Comparison of ENCODE assay signal across 33 mouse cellular contexts in genomic region chr2:158238101-158238500, GRCm38 (mm10). TPM values are rescaled to one million over a fixed set of nuclear protein-coding genes. Genes with fewer than 3 reads are reported as not detected.
A peak's percentile ranks its signal among the peaks of the same experiment; 100 is the strongest.
DNase-seq lines count a peak whose midpoint lies in the region; TF ChIP-seq lines count a peak whose summit lies in the region.
"Had no signal": no experiment of that assay in that cellular context is flagged by ENCODE, and none has a peak within 500 bp of the region (broad histone marks: within the 10 kb centered on the region; RNA-seq: fewer than 3 reads in every experiment).

No protein-coding gene starts in this region.

- TF ChIP-seq POLR2A in cerebellum, adult 2 months (IDR thresholded peaks at IDR 0.05; ENCODE audit: borderline replicate concordance, insufficient read depth, low read length) = no peak

- no peak overlapping the region for H3K4me3 ChIP-seq in cerebellum, adult 2 months (replicated peaks; ENCODE audit: insufficient read depth, low read depth, low read length)
- H3K4me3 ChIP-seq: embryonic facial prominence, embryonic 12.5 days; embryonic facial prominence, embryonic 15.5 days; gastrocnemius, adult 2 months; hindbrain, embryonic 12.5 days; hindbrain, embryonic 15.5 days had no signal

- H3K27ac ChIP-seq in cerebellum, adult 2 months (ENCODE audit: insufficient read depth, low read length) = no peak overlapping the region
- H3K27ac ChIP-seq: embryonic facial prominence, embryonic 12.5 days; embryonic facial prominence, embryonic 15.5 days; gastrocnemius, adult 2 months; hindbrain, embryonic 12.5 days; hindbrain, embryonic 15.5 days had no signal

- peak; percentile 50 to 68 for DNase-seq in adrenal gland, adult (ENCODE audit: inconsistent age in 2 of 2, low spot score in 1 of 2)
- DNase-seq in adrenal gland, postnatal 25 days = no peak
- DNase-seq in adrenal gland, postnatal 36 days = peak; percentile 37 to 54
- DNase-seq in adrenal gland, adult 2 months = no peak
- peak; percentile 51 to 66 for DNase-seq in cerebellum, adult 2 months
- no peak for DNase-seq in cerebellum, adult 8-10 months
- DNase-seq in cerebellum, postnatal 25 days = peak; percentile 60 to 70
- DNase-seq in right cerebral cortex, adult 2 months (ENCODE audit: low spot score in 2 of 2) = no peak
- DNase-seq: forebrain, postnatal 0 days; gastrocnemius, adult 2 months; gastrocnemius, postnatal 14 days; heart, adult 11 months; kidney, adult 2 months had no signal

- WGBS in cerebellum, adult 2 months = 25% methylated on average over 5 of the region's 5 CpGs

- H3K4me1 ChIP-seq in cerebellum, adult 2 months (ENCODE audit: control insufficient read depth, insufficient read depth, low read length) = peaks cover 27% of the 10 kb centered on the region
- H3K4me1 ChIP-seq: embryonic facial prominence, embryonic 12.5 days; hindbrain, embryonic 12.5 days; hindbrain, embryonic 15.5 days had no signal

- no peak for TF ChIP-seq CTCF in cerebellum, adult 2 months (IDR thresholded peaks at IDR 0.05; ENCODE audit: borderline replicate concordance, insufficient read depth, low read depth, low read length)

- no peaks in the 10 kb centered on the region for H3K27me3 ChIP-seq in cerebellum, adult 2 months (ENCODE audit: control insufficient read depth, insufficient read depth, low read length)
- H3K27me3 ChIP-seq: embryonic facial prominence, embryonic 12.5 days; embryonic facial prominence, embryonic 15.5 days; hindbrain, embryonic 12.5 days; hindbrain, embryonic 15.5 days had no signal

RNA-seq across cellular contexts. Expression of gene D630003M21Rik, which starts 9.1 kb away (rescaled TPM):
- 1.3 and 2.4 TPM in 2 replicates for total RNA-seq in adrenal gland, postnatal 25 days (2021)
- total RNA-seq in adrenal gland, postnatal 36 days (2021) = 1 to 10 TPM; 1.7 TPM
- total RNA-seq in adrenal gland, adult 2 months (2021) = 1 to 10 TPM; 1.4 to 4.1 TPM
- polyA plus RNA-seq in adrenal gland, adult 2 months (2012; rRNA removed) = 3.1 and 6.5 TPM in 2 replicates
- 2.3 and 2.4 TPM in 2 replicates for polyA plus RNA-seq in cerebellum, adult 2 months (2012; rRNA removed)
- total RNA-seq: common myeloid progenitor, adult 5-6 weeks; hematopoietic stem cell, adult 5-6 weeks had no signal
- polyA plus RNA-seq: activated CD4-positive, CD25-positive, alpha-beta regulatory T cell, adult 4 months had no signal

RNA-seq across cellular contexts. Expression of gene Bpi, which starts 19.8 kb away (rescaled TPM):
- total RNA-seq in adrenal gland, postnatal 25 days (2021) = not detected in 2 replicates
- not detected for total RNA-seq in adrenal gland, postnatal 36 days (2021)
- total RNA-seq in adrenal gland, adult 2 months (2021) = not detected
- not detected in 2 replicates for polyA plus RNA-seq in adrenal gland, adult 2 months (2012; rRNA removed)
- polyA plus RNA-seq in cerebellum, adult 2 months (2012; rRNA removed) = not detected in 2 replicates
- total RNA-seq: adrenal gland, adult 18-20 months; common myeloid progenitor, adult 5-6 weeks; forebrain, postnatal 0 days; gastrocnemius, adult 2 months; gastrocnemius, postnatal 14 days; gastrocnemius, postnatal 4 days; heart, adult 8-10 months; heart, postnatal 25 days; hematopoietic stem cell, adult 5-6 weeks had no signal
- polyA plus RNA-seq: activated CD4-positive, CD25-positive, alpha-beta regulatory T cell, adult 4 months; brain, embryonic 14.5 days; embryonic facial prominence, embryonic 12.5 days; embryonic facial prominence, embryonic 15.5 days; forebrain, embryonic 11.5 days; forebrain, embryonic 14.5 days; forebrain, postnatal 0 days; frontal cortex, adult 2 months; heart, embryonic 11.5 days; heart, embryonic 14.5 days; heart, postnatal 0 days; hindbrain, embryonic 12.5 days; hindbrain, embryonic 15.5 days; intestine, embryonic 14.5 days; intestine, postnatal 0 days had no signal

Comparison
In these comparisons a context has a peak if more than half of its experiments do, and no peak if none do; other contexts are left out.
1. DNase-seq: peak in adrenal gland, adult (2 of 2), adrenal gland, postnatal 36 days (2 of 2), cerebellum, adult 2 months (2 of 2) and cerebellum, postnatal 25 days (2 of 2); none in adrenal gland, postnatal 25 days (single experiment), adrenal gland, adult 2 months (single experiment), cerebellum, adult 8-10 months (single experiment) and right cerebral cortex, adult 2 months (0 of 2).